Mouse (Mus musculus) spleen, adult 2 months (tissue): ENCODE results near the gene Ncapg.

Source experiments
- CTCF ChIP-seq: fragments of 200-500 bp; IDR thresholded peaks from 2 replicates; pipeline ENCODE4 v1.5.1; 2011; ENCODE audit warnings: mild to moderate bottlenecking, inconsistent platforms; ENCODE audit not compliant: insufficient read depth, insufficient read length, insufficient replicate concordance; ENCODE audit errors: extremely low read depth
- POLR2A ChIP-seq: fragments of 200-500 bp; IDR thresholded peaks from 2 replicates; pipeline ENCODE4 v1.6.1; 2011; ENCODE audit warnings: low read depth, low read length, inconsistent platforms

DNA sequence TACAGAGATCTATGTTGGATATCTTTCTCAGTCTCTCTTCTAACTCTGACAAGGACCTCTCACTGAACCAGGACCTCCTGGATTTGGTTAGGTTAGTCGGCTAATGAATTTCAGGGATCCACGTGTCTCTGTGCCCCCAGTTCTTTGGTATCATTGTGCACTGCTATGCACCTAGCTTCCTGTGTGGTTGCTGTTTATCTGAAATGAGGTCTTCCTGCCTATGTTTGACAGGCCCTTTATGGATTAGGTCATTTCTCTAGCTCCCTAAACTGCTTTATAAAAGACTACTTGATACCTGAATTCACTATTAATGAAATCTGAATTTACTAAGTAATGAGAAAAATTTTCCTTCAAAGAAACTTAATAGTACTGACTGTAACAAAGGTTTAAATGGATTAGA lies 21.1 kb downstream of the Ncapg start:
- TF ChIP-seq POLR2A (no peak), CTCF (no peak)
